In the genomic region with DNA sequence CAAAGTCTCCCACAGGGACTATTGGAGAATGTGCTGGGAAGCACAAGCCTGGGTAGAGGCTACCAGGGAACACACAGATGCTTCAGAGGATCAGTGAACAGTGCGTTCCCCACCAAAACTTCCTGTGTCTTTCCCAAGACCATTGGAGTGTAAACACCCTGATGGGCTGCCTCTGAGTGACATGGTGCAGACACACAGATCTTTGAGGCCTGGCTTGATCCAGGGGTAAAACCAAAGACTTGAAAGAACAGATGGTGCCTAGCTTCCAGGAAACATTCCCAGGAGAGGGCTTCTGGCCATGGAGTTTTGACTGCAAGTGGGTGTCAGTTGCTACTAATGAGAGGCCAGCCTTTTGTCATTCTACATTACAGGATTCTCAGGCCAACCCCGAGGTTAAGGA, we compare ENCODE assay signal across 27 mouse cellular contexts.
DNase-seq lines count a peak whose midpoint lies in the region; ATAC-seq and TF ChIP-seq lines count a peak whose summit lies in the region.
"Had no signal": no experiment of that assay in that cellular context is flagged by ENCODE, and none has a peak within 500 bp of the region (broad histone marks: within the 10 kb centered on the region; RNA-seq: fewer than 3 reads in every experiment).

No protein-coding gene starts in this region.

- 34% methylated on average over 2 of the region's 2 CpGs for WGBS in liver, embryonic 14.5 days (ENCODE audit: insufficient replicate concordance)
- 49% methylated on average over 2 of the region's 2 CpGs for WGBS in liver, postnatal 0 days (ENCODE audit: insufficient replicate concordance)
- 40% methylated on average over 2 of the region's 2 CpGs for WGBS in intestine, embryonic 16.5 days

- no peaks in the 10 kb centered on the region for H3K9me3 ChIP-seq in liver, embryonic 14.5 days (ENCODE audit: control insufficient read depth, low read length)
- no peaks in the 10 kb centered on the region for H3K9me3 ChIP-seq in liver, postnatal 0 days (ENCODE audit: low read length)
- no peaks in the 10 kb centered on the region for H3K9me3 ChIP-seq in intestine, embryonic 16.5 days (ENCODE audit: control insufficient read depth, low read length)
- H3K9me3 ChIP-seq: embryonic facial prominence, embryonic 10.5 days; embryonic facial prominence, embryonic 13.5 days; forebrain, embryonic 13.5 days; heart, embryonic 10.5 days; hindbrain, embryonic 10.5 days; hindbrain, embryonic 13.5 days had no signal

- peak; percentile 97 for DNase-seq in heart, adult 11 months
- no peak for DNase-seq in heart, postnatal 4 days
- DNase-seq in heart, postnatal 36 days = peak; percentile 4 to 9
- DNase-seq in heart, postnatal 25 days (ENCODE audit: low spot score) = no peak
- DNase-seq in liver, embryonic 14.5 days (ENCODE audit: low read depth in 3 of 3, low spot score in 3 of 3) = no peak
- no peak for DNase-seq in liver, postnatal 0 days
- peak; percentile 27 for DNase-seq in yolk sac, embryonic 10.5 days (ENCODE audit: low spot score)
- DNase-seq: adrenal gland, adult 8-10 months; adrenal gland, postnatal 25 days; cerebellum, adult 11-12 months; cerebellum, adult 8-10 months; cerebellum, postnatal 10 days; cerebellum, postnatal 36 days; embryo, embryonic 11 days; gastrocnemius, postnatal 10 days; gastrocnemius, postnatal 36 days had no signal

- 0 out of 2 replicates have a peak overlapping the region, but pooled peaks have one; percentile 23 for H3K9ac ChIP-seq in liver, embryonic 14.5 days (replicated peaks)
- no peak overlapping the region for H3K9ac ChIP-seq in liver, postnatal 0 days (replicated peaks)
- H3K9ac ChIP-seq in intestine, embryonic 16.5 days (ENCODE audit: low read depth, low read length) = no peak overlapping the region
- H3K9ac ChIP-seq: embryonic facial prominence, embryonic 13.5 days; forebrain, embryonic 13.5 days; hindbrain, embryonic 13.5 days had no signal

- no peak overlapping the region for H3K4me2 ChIP-seq in liver, embryonic 14.5 days (ENCODE audit: low read depth)
- H3K4me2 ChIP-seq in liver, postnatal 0 days (ENCODE audit: low read depth, low read length) = no peak overlapping the region
- no peak overlapping the region for H3K4me2 ChIP-seq in intestine, embryonic 16.5 days (ENCODE audit: low read depth, low read length)
- H3K4me2 ChIP-seq: embryonic facial prominence, embryonic 13.5 days; forebrain, embryonic 13.5 days; hindbrain, embryonic 13.5 days had no signal

- TF ChIP-seq CTCF in liver, embryonic 14.5 days (IDR thresholded peaks at IDR 0.05; ENCODE audit: low read depth) = no peak
- no peak for TF ChIP-seq CTCF in liver, postnatal 0 days (IDR thresholded peaks at IDR 0.05; ENCODE audit: low read depth)

- peaks cover 33 to 42% of the 10 kb centered on the region in 2 experiments for H3K4me1 ChIP-seq in liver, embryonic 14.5 days (replicated peaks; ENCODE audit: control insufficient read depth in 2 of 2, insufficient read depth in 2 of 2, low read length in 1 of 2)
- peaks cover 22% of the 10 kb centered on the region for H3K4me1 ChIP-seq in liver, postnatal 0 days (ENCODE audit: insufficient read depth)
- no peaks in the 10 kb centered on the region for H3K4me1 ChIP-seq in intestine, embryonic 16.5 days (ENCODE audit: control insufficient read depth, insufficient read depth, low read length)
- H3K4me1 ChIP-seq: embryonic facial prominence, embryonic 13.5 days; forebrain, embryonic 13.5 days; heart, embryonic 10.5 days; hindbrain, embryonic 13.5 days had no signal

- TF ChIP-seq EP300 in liver, embryonic 14.5 days (IDR thresholded peaks at IDR 0.05; ENCODE audit: low read depth) = no peak
- TF ChIP-seq EP300 in liver, postnatal 0 days (IDR thresholded peaks at IDR 0.05; ENCODE audit: low read depth) = no peak

- intact Hi-C loops in heart, postnatal 36 days (cut with DNase I) = no loop called here
- intact Hi-C loops in heart, postnatal 25 days (cut with DNase I) = no loop called here

- no peak overlapping the region for H3K4me3 ChIP-seq in liver, embryonic 14.5 days (ENCODE audit: insufficient read depth in 1 of 2, low read depth in 2 of 2, low read length in 2 of 2)
- no peak overlapping the region for H3K4me3 ChIP-seq in liver, postnatal 0 days (ENCODE audit: low read depth, low read length)
- no peak overlapping the region for H3K4me3 ChIP-seq in intestine, embryonic 16.5 days (ENCODE audit: low read length)
- H3K4me3 ChIP-seq: embryonic facial prominence, embryonic 10.5 days; embryonic facial prominence, embryonic 13.5 days; erythroblast, embryonic 14.5 days; forebrain, embryonic 13.5 days; heart, embryonic 10.5 days; hindbrain, embryonic 10.5 days; hindbrain, embryonic 13.5 days had no signal

- no peak for ATAC-seq in liver, embryonic 14.5 days (ENCODE audit: insufficient read depth)
- no peak for ATAC-seq in liver, postnatal 0 days
- ATAC-seq in intestine, embryonic 16.5 days = no peak
- ATAC-seq: activated CD4-positive, CD25-positive, alpha-beta regulatory T cell, adult 4 months; forebrain, embryonic 13.5 days; forebrain, embryonic 16.5 days; hindbrain, embryonic 16.5 days had no signal

- H3K36me3 ChIP-seq in liver, embryonic 14.5 days (replicated peaks; ENCODE audit: control insufficient read depth, insufficient read depth, low read depth) = no peaks in the 10 kb centered on the region
- H3K36me3 ChIP-seq in liver, postnatal 0 days (replicated peaks; ENCODE audit: insufficient read depth, low read length) = no peaks in the 10 kb centered on the region
- H3K36me3 ChIP-seq in intestine, embryonic 16.5 days (ENCODE audit: control insufficient read depth, insufficient read depth, low read length) = no peaks in the 10 kb centered on the region
- H3K36me3 ChIP-seq: embryonic facial prominence, embryonic 10.5 days; embryonic facial prominence, embryonic 13.5 days; heart, embryonic 10.5 days; hindbrain, embryonic 10.5 days; hindbrain, embryonic 13.5 days had no signal

- H3K27me3 ChIP-seq in liver, embryonic 14.5 days (ENCODE audit: control insufficient read depth, insufficient read depth, low read length) = no peaks in the 10 kb centered on the region
- no peaks in the 10 kb centered on the region for H3K27me3 ChIP-seq in liver, postnatal 0 days (ENCODE audit: insufficient read depth, low read length)
- no peaks in the 10 kb centered on the region for H3K27me3 ChIP-seq in intestine, embryonic 16.5 days (replicated peaks; ENCODE audit: control insufficient read depth, insufficient read depth, low read length)
- H3K27me3 ChIP-seq: embryonic facial prominence, embryonic 13.5 days; forebrain, embryonic 13.5 days; hindbrain, embryonic 13.5 days had no signal

- H3K27ac ChIP-seq in liver, embryonic 14.5 days = peak overlapping the region; percentile 55
- no peak overlapping the region for H3K27ac ChIP-seq in liver, postnatal 0 days (ENCODE audit: low read depth)
- H3K27ac ChIP-seq in intestine, embryonic 16.5 days (ENCODE audit: low read length) = no peak overlapping the region
- H3K27ac ChIP-seq: embryonic facial prominence, embryonic 10.5 days; embryonic facial prominence, embryonic 13.5 days; forebrain, embryonic 13.5 days; heart, embryonic 10.5 days; hindbrain, embryonic 10.5 days; hindbrain, embryonic 13.5 days had no signal

Comparison
In these comparisons a context has a peak if more than half of its experiments do, and no peak if none do; other contexts are left out.
1. DNase-seq: peak in heart, adult 11 months (single experiment), heart, postnatal 36 days (2 of 2) and yolk sac, embryonic 10.5 days (single experiment); none in heart, postnatal 4 days (single experiment), heart, postnatal 25 days (single experiment), liver, embryonic 14.5 days (0 of 3) and liver, postnatal 0 days (single experiment).